Mouse (Mus musculus): Measurements from ENCODE around the gene Ceacam19.

GRCm38 (mm10) chr7:19920166-19920505 is 32.4 kb upstream of the Ceacam19 start:
- no peak for TF ChIP-seq GATA1 (IDR thresholded peaks at IDR 0.05; ENCODE audit: borderline replicate concordance, low read length)
- TF ChIP-seq FLI1 (IDR thresholded peaks at IDR 0.05; ENCODE audit: low read length): no peak

Data from megakaryocyte, embryonic 14.5 days (primary cell).